Mouse (Mus musculus) heart, adult 2 months (tissue): ENCODE measurements around the gene Hmox2. TPM values are rescaled to one million over a fixed set of nuclear protein-coding genes. Genes with fewer than 3 reads are reported as not detected.
"Not testable (repeated sequence)": the region's sequence is repeated elsewhere in the genome, so short reads cannot be mapped to it uniquely, and the experiment has no call there.

Experiments
- DNase-seq, 2 experiments: peaks; one replicate each; pipeline ENCODE4 v3.0.0; 2021
- H3K27ac ChIP-seq: fragments of 200-600 bp; 2 replicates; pipeline ENCODE4 v1.8.1; 2022
- H3K27me3 ChIP-seq: fragments of 200-500 bp; 2 replicates; pipeline ENCODE4 v1.6.1; 2012; ENCODE audit warnings: mild to moderate bottlenecking, low read length, inconsistent platforms, mixed read lengths; ENCODE audit not compliant: control insufficient read depth, insufficient read depth
- H3K36me3 ChIP-seq: fragments of 200-500 bp; 2 replicates; pipeline ENCODE4 v1.6.1; 2012; ENCODE audit warnings: low read length, inconsistent platforms; ENCODE audit not compliant: control insufficient read depth, insufficient read depth
- H3K4me1 ChIP-seq: fragments of 200-500 bp; 2 replicates; pipeline ENCODE4 v1.6.1; 2011; ENCODE audit warnings: low read length; ENCODE audit not compliant: control insufficient read depth, insufficient read depth
- H3K4me3 ChIP-seq: fragments of 200-600 bp; 2 replicates; pipeline ENCODE4 v1.8.1; 2022
- H3K79me2 ChIP-seq: fragments of 200-500 bp; replicated peaks from 2 replicates; pipeline ENCODE4 v1.6.1; 2012; ENCODE audit warnings: mild to moderate bottlenecking, inconsistent platforms, low read length, moderate library complexity, mixed read lengths; ENCODE audit not compliant: control insufficient read depth, insufficient read depth
- H3K9ac ChIP-seq: fragments of 200-500 bp; 2 replicates; pipeline ENCODE4 v1.6.1; 2012; ENCODE audit warnings: low read depth, mild to moderate bottlenecking, control low read depth, inconsistent platforms, low read length, mixed read lengths
- CTCF ChIP-seq: fragments of 200-600 bp; IDR thresholded peaks from 2 replicates; pipeline ENCODE4 v1.8.1; 2022; ENCODE audit warnings: antibody characterized with exemption, mild to moderate bottlenecking, moderate library complexity
- EP300 ChIP-seq: fragments of 200-500 bp; IDR thresholded peaks from 2 replicates; pipeline ENCODE4 v1.6.1; 2011; ENCODE audit warnings: low read depth, low read length, control low read depth; ENCODE audit not compliant: insufficient read depth
- POLR2A ChIP-seq: fragments of 200-500 bp; IDR thresholded peaks from 2 replicates; pipeline ENCODE4 v1.6.1; 2011; ENCODE audit warnings: mild to moderate bottlenecking, low read depth, low read length, control low read depth; ENCODE audit not compliant: insufficient read depth
- WGBS: fragments of 180-500 bp; shearing (Covaris S2); methylation state at CpG from one replicate; pipeline ENCODE4 v1.1.7; 2018; 5-methylcytosine and 5-hydroxymethylcytosine counted together
- intact Hi-C: fragments of 180-260 bp; cut with DNase I; formaldehyde crosslinking; loops from one replicate; pipeline ENCODE4 v1.15.1; 2025
- long read RNA-seq: library from polyadenylated mRNA; stranded (forward); transcript quantifications from one replicate; pipeline ENCODE4 v2.0.0, GENCODE M21; 2021
- polyA plus RNA-seq: library from polyadenylated mRNA; depleted of rRNA; stranded (reverse); fragments of >200 nt; gene quantifications from 2 replicates; pipeline ENCODE4 v1.2.3, GENCODE M21; 2012; rRNA removed
- total RNA-seq, 2 experiments: library from RNA; stranded (reverse); gene quantifications; 2 replicates each; pipeline ENCODE4 v1.2.3; 2021

Hmox2 gene
- total RNA-seq (10 to 100 TPM; 72.4 to 84.9 TPM), polyA plus RNA-seq (38.3 and 51.6 TPM in 2 replicates)
- long read RNA-seq, transcript Hmox2-201 (6 exons, 1,730 nt): major isoform, 45 of 63 reads
- long read RNA-seq, partial matches to known transcripts: 15 of 63 reads
- long read RNA-seq, other reads (novel, unspliced or antisense): 3 of 63 reads

GRCm38 (mm10) chr16:4725780-4726527 is at the start of gene Hmox2:
TSS of gene Hmox2 (plus strand) at chr16:4726361.
- TF ChIP-seq EP300: 0 out of 2 replicates have a peak, but pooled peaks have one; percentile 48
- TF ChIP-seq CTCF: no peak
- peak; percentile 97 for TF ChIP-seq POLR2A
- intact Hi-C loops: loop anchor here (2.0 kb wide), 1 partner anchor 63 kb away; no protein-coding TSS in a partner anchor
- H3K27me3 ChIP-seq: no peaks in the 10 kb centered on the region
- 5% methylated on average over 35 of the region's 35 CpGs for WGBS
- H3K9ac ChIP-seq: peak within 1 kb of the TSS; percentile 90
- peak within 1 kb of the TSS; percentile 91 for H3K4me3 ChIP-seq
- H3K36me3 ChIP-seq: peaks cover 20% of the 10 kb centered on the region
- H3K27ac ChIP-seq: peak within 1 kb of the TSS; percentile 98
- peaks cover 7% of the 10 kb centered on the region for H3K4me1 ChIP-seq
- H3K79me2 ChIP-seq: peaks cover 3% of the 10 kb centered on the region; the same call in 1 of the 2 replicates
- DNase-seq: peak; percentile 97 to 99

GRCm38 (mm10) chr16:4676836-4677235 is 49.3 kb upstream of the Hmox2 start:
- Histone ChIP-seq H3K79me2 (no peaks in the 10 kb centered on the region), H3K36me3 (no peaks in the 10 kb centered on the region), H3K27ac (no peak overlapping the region), H3K27me3 (no peaks in the 10 kb centered on the region), H3K4me3 (no peak overlapping the region), H3K4me1 (peaks cover 2% of the 10 kb centered on the region; the same call in 1 of the 2 replicates), H3K9ac (no peak overlapping the region)
- no peak for DNase-seq
- intact Hi-C loops: no loop called here
- 91% methylated on average over 5 of the region's 5 CpGs for WGBS
- TF ChIP-seq CTCF: no peak
- no peak for TF ChIP-seq EP300
- no peak for TF ChIP-seq POLR2A

GRCm38 (mm10) chr16:4678080-4678479 is 48.1 kb upstream of the Hmox2 start:
- Histone ChIP-seq H3K36me3 (no peaks in the 10 kb centered on the region), H3K4me3 (no peak overlapping the region), H3K4me1 (peaks cover 2% of the 10 kb centered on the region; the same call in 1 of the 2 replicates), H3K27ac (no peak overlapping the region), H3K27me3 (no peaks in the 10 kb centered on the region), H3K9ac (no peak overlapping the region), H3K79me2 (no peaks in the 10 kb centered on the region)
- 77% methylated on average over 5 of the region's 5 CpGs for WGBS
- intact Hi-C loops: loop anchor here (2.0 kb wide), 1 partner anchor 113 kb away; the partner anchor contains the start of gene Cdip1
- TF ChIP-seq CTCF (no peak), POLR2A (no peak), EP300 (no peak)
- no peak for DNase-seq

- peaks cover under 1% of the 10 kb centered on the region; the same call in 1 of the 2 replicates for H3K79me2 ChIP-seq
- H3K9ac ChIP-seq: peak within 1 kb of the TSS; percentile 56
- intact Hi-C loops: loop anchor here (2.0 to 10.0 kb wide), 2 partner anchors 111 to 185 kb away; partner anchors contain the start of gene Cdip1
- peaks cover 3% of the 10 kb centered on the region for H3K4me1 ChIP-seq
- TF ChIP-seq CTCF (no peak), POLR2A (peak; percentile 75), EP300 (no peak)
- peak within 1 kb of the TSS; percentile 62 for H3K27ac ChIP-seq
- H3K27me3 ChIP-seq: no peaks in the 10 kb centered on the region
- 1% methylated on average over 47 of the region's 47 CpGs for WGBS
- H3K36me3 ChIP-seq: no peaks in the 10 kb centered on the region
- peak within 1 kb of the TSS; percentile 88 for H3K4me3 ChIP-seq
- peak; percentile 90 to 94 for DNase-seq
These were observed 46.8 kb upstream of the Hmox2 start, which contains the start of gene Coro7 for GRCm38 (mm10) chr16:4679121-4680018. TSS of gene Coro7 (minus strand) at chr16:4679777.

- not testable (repeated sequence) for DNase-seq, H3K9ac ChIP-seq, H3K79me2 ChIP-seq, H3K4me1 ChIP-seq, H3K27ac ChIP-seq, H3K4me3 ChIP-seq, H3K27me3 ChIP-seq, H3K36me3 ChIP-seq
- WGBS: 76% methylated on average over 3 of the region's 3 CpGs
- intact Hi-C loops: loop anchor here (10.0 kb wide), 1 partner anchor 184 kb away; no protein-coding TSS in a partner anchor
These were observed 45.2 kb upstream of the Hmox2 start for GRCm38 (mm10) chr16:4680922-4681455.
